Mouse (Mus musculus): Measurements from ENCODE around the gene Tmem246. TPM values are rescaled to one million over a fixed set of nuclear protein-coding genes. Genes with fewer than 3 reads are reported as not detected.

Gene Tmem246
- total and polyA plus RNA-seq, 3 experiments = 2.9 to 11.1 TPM; not detected in 1

DNA sequence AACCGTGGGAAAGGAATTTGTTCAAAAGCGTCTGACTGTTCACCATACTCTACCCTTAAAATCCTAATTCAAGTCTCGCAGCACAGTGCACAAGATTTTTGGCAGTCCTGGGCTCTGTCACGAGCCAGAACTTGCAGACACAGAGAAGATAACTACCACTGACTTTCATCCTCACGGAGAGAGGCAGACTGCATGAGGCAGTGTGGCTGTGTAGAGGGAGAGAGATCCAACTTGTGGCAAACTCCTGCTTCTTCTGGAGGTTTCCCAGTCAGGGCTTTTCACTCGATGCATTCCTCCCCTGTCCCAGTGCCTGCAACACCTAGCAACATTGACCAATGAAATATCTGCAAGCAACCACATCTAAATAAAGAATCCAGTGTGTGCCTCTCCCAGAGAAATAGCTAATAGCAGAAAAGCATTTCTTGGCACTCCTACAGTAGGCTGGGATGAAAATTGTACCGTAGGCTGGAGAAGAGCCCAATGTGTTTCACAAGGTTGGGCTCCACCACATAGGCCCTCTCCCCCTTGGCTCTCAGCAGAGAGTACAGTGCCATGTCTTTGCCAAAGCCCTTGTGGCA lies 12.1 kb downstream of the Tmem246 start:
- Histone ChIP-seq H3K27ac (ENCODE audit: control insufficient read depth, low read depth, low read length) (no peak overlapping the region), H3K4me3 (ENCODE audit: control insufficient read depth in 1 of 2, insufficient read depth in 1 of 2, low read depth in 2 of 2, low read length in 2 of 2) (no peak overlapping the region), H3K9me3 (replicated peaks; ENCODE audit: insufficient read depth, low read length) (no peaks in the 10 kb centered on the region), H3K27me3 (ENCODE audit: control insufficient read depth in 1 of 2, insufficient read depth in 2 of 2, low read length in 2 of 2) (no peaks in the 10 kb centered on the region), H3K36me3 (ENCODE audit: control insufficient read depth in 1 of 2, insufficient read depth in 2 of 2, low read length in 2 of 2) (peaks cover 0 to 29% of the 10 kb centered on the region in 2 experiments; a peak in 2 of 4 replicates), H3K79me2 (ENCODE audit: control insufficient read depth, insufficient read depth, low read length, poor library complexity) (no peaks in the 10 kb centered on the region), H3K9ac (ENCODE audit: control insufficient read depth, low read depth, low read length, poor library complexity, severe bottlenecking) (no peak overlapping the region), H3K4me1 (ENCODE audit: control insufficient read depth in 1 of 2, insufficient read depth in 2 of 2, low read length in 2 of 2) (peaks cover 18 to 26% of the 10 kb centered on the region in 2 experiments)
- TF ChIP-seq NELFE (IDR thresholded peaks at IDR 0.05; ENCODE audit: low read depth, low read length) (no peak), JUND (IDR thresholded peaks at IDR 0.05; ENCODE audit: low read depth, low read length) (no peak), GATA1 (IDR thresholded peaks at IDR 0.05; ENCODE audit: low read depth, low read length) (no peak), E2F4 (IDR thresholded peaks at IDR 0.05; ENCODE audit: borderline replicate concordance, low read depth, low read length) (no peak)
- DNase-seq (ENCODE audit: low read depth, low spot score) = no peak

DNA sequence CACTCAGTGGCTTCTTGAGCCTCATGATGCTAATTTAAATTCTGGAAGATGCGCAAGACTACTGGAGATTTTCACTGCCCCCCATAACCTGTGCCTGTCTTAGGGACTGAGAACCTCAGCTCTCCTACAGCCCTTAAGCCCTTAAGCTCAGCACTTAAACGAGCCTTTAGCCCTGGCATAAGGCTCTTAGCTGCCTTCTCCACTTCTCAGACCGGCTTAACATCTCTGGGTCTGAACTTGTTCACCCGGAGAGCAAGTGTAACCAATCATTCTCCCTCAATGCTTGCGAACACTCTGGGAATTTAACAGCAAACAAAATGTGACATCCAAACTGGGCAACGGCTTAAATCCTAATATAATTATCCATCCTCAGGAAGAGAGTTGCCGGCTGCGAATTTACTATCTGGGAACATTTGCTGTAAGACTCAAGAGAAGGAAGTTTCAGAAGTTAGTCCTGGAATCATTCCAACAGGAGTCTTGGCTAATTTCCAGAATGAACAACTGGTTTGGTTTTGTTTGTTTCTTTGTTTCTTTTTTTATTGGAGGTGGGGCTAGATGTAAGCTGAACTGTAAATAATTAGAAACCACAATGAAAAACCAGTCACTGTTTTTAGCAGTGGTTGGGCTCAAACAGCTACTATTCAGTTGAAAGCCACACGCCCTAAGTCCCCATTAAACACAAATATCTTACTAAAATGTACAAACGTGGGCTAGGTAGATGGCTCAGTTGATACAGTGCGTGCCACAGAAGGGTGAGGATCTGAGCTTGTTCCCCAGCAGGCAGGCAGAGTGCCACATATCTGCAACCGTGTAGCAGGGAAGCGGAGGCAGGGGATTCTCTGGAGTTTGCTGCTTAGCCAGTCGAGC lies 13.5 kb downstream of the Tmem246 start:
- Histone ChIP-seq H3K27me3 (ENCODE audit: control insufficient read depth in 1 of 2, insufficient read depth in 2 of 2, low read length in 2 of 2) (no peaks in the 10 kb centered on the region), H3K4me1 (ENCODE audit: control insufficient read depth in 1 of 2, insufficient read depth in 2 of 2, low read length in 2 of 2) (peaks cover 18 to 31% of the 10 kb centered on the region in 2 experiments), H3K27ac (ENCODE audit: control insufficient read depth, low read depth, low read length) (peak overlapping the region; percentile 36; the same call in 1 of the 2 replicates), H3K9ac (ENCODE audit: control insufficient read depth, low read depth, low read length, poor library complexity, severe bottlenecking) (no peak overlapping the region), H3K36me3 (ENCODE audit: control insufficient read depth in 1 of 2, insufficient read depth in 2 of 2, low read length in 2 of 2) (peaks cover 0 to 31% of the 10 kb centered on the region in 2 experiments; a peak in 2 of 4 replicates), H3K4me3 (ENCODE audit: control insufficient read depth in 1 of 2, insufficient read depth in 1 of 2, low read depth in 2 of 2, low read length in 2 of 2) (no peak overlapping the region), H3K9me3 (replicated peaks; ENCODE audit: insufficient read depth, low read length) (no peaks in the 10 kb centered on the region), H3K79me2 (ENCODE audit: control insufficient read depth, insufficient read depth, low read length, poor library complexity) (no peaks in the 10 kb centered on the region)
- peak; percentile 66 for DNase-seq (ENCODE audit: low read depth, low spot score)
- TF ChIP-seq EP300 (IDR thresholded peaks at IDR 0.05; ENCODE audit: low read depth in 1 of 2, low read length in 2 of 2) = peak; percentile 27 to 36; a peak in 3 of 4 replicates
- no peak for TF ChIP-seq BHLHE40 (IDR thresholded peaks at IDR 0.05; ENCODE audit: borderline replicate concordance, low read depth, low read length)
- TF ChIP-seq ETS1 (IDR thresholded peaks at IDR 0.05; ENCODE audit: low read depth, low read length) = peak; percentile 47; the same call in 1 of the 2 replicates

DNA sequence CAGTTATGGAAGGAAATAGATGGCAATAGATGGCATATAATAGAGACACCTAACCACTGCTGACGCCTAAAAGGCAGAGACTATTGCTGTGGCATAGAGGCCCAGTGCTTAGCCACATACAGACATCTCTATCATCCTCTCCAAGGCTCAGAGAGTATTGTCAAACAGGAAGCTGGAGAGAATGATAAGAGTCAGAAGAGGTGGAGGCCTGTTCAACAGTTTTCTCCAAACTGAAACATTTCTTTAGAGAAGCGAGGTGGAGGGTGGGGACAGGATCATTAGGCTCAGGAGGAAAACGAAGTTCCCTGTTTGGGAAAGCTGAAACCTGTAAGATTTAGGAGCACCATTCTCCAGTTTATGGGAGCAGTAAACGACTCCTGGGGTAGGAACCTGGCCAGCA lies 16.4 kb downstream of the Tmem246 start:
- peak; percentile 89 for DNase-seq (ENCODE audit: low read depth, low spot score)
- Histone ChIP-seq H3K9ac (ENCODE audit: control insufficient read depth, low read depth, low read length, poor library complexity, severe bottlenecking) (peak overlapping the region; percentile 30), H3K9me3 (replicated peaks; ENCODE audit: insufficient read depth, low read length) (no peaks in the 10 kb centered on the region), H3K4me1 (ENCODE audit: control insufficient read depth in 1 of 2, insufficient read depth in 2 of 2, low read length in 2 of 2) (peaks cover 18 to 32% of the 10 kb centered on the region in 2 experiments), H3K27me3 (ENCODE audit: control insufficient read depth in 1 of 2, insufficient read depth in 2 of 2, low read length in 2 of 2) (no peaks in the 10 kb centered on the region), H3K79me2 (ENCODE audit: control insufficient read depth, insufficient read depth, low read length, poor library complexity) (no peaks in the 10 kb centered on the region), H3K4me3 (ENCODE audit: control insufficient read depth in 1 of 2, insufficient read depth in 1 of 2, low read depth in 2 of 2, low read length in 2 of 2) (peak overlapping the region; percentile 12; a peak in 2 of 4 replicates), H3K36me3 (ENCODE audit: control insufficient read depth in 1 of 2, insufficient read depth in 2 of 2, low read length in 2 of 2) (peaks cover 0 to 31% of the 10 kb centered on the region in 2 experiments; a peak in 2 of 4 replicates), H3K27ac (ENCODE audit: control insufficient read depth, low read depth, low read length) (peak overlapping the region; percentile 83)
- TF ChIP-seq HCFC1 (IDR thresholded peaks at IDR 0.05; ENCODE audit: low read depth, low read length) (peak; percentile 60), MAFK (IDR thresholded peaks at IDR 0.05; ENCODE audit: borderline replicate concordance, low read depth, low read length) (no peak), TCF12 (IDR thresholded peaks at IDR 0.05; ENCODE audit: low read depth, low read length) (peak; percentile 94), GABPA (IDR thresholded peaks at IDR 0.05; ENCODE audit: low read depth, low read length) (no peak), SIN3A (IDR thresholded peaks at IDR 0.05; ENCODE audit: low read length) (peak; percentile 86), RCOR1 (IDR thresholded peaks at IDR 0.05; ENCODE audit: low read depth, low read length) (peak; percentile 87), EP300 (IDR thresholded peaks at IDR 0.05; ENCODE audit: low read depth in 1 of 2, low read length in 2 of 2) (peak; percentile 96 to 98), ZC3H11A (IDR thresholded peaks at IDR 0.05; ENCODE audit: low read depth, low read length) (no peak), MYB (IDR thresholded peaks at IDR 0.05; ENCODE audit: low read depth, low read length) (peak; percentile 92), POLR2A (IDR thresholded peaks at IDR 0.05; ENCODE audit: control insufficient read depth in 1 of 2, insufficient read depth in 1 of 2, low read depth in 1 of 2, low read length in 2 of 2, poor library complexity in 1 of 2) (peak in 1 of 2 experiments; percentile 57; a peak in 2 of 4 replicates), ZKSCAN1 (IDR thresholded peaks at IDR 0.05; ENCODE audit: low read depth, low read length) (no peak), CHD1 (IDR thresholded peaks at IDR 0.05; ENCODE audit: low read depth, low read length) (no peak), GATA1 (IDR thresholded peaks at IDR 0.05; ENCODE audit: low read depth, low read length) (peak; percentile 96), ELF1 (IDR thresholded peaks at IDR 0.05; ENCODE audit: low read depth, low read length) (peak; percentile 44; the same call in 1 of the 2 replicates), MYC (IDR thresholded peaks at IDR 0.05; ENCODE audit: low read depth, low read length) (no peak), NELFE (IDR thresholded peaks at IDR 0.05; ENCODE audit: low read depth, low read length) (0 out of 2 replicates have a peak, but pooled peaks have one; percentile 42), E2F4 (IDR thresholded peaks at IDR 0.05; ENCODE audit: borderline replicate concordance, low read depth, low read length) (no peak), TBP (IDR thresholded peaks at IDR 0.05; ENCODE audit: low read depth, low read length) (peak; percentile 65; the same call in 1 of the 2 replicates), MAZ (IDR thresholded peaks at IDR 0.05; ENCODE audit: low read depth, low read length) (0 out of 2 replicates have a peak, but pooled peaks have one; percentile 51), ETS1 (IDR thresholded peaks at IDR 0.05; ENCODE audit: low read depth, low read length) (peak; percentile 82)

Measured in MEL (cell line).